Mouse (Mus musculus) heart, embryonic 16.5 days (tissue): ENCODE measurements around the gene Spef1. TPM values are rescaled to one million over a fixed set of nuclear protein-coding genes. Genes with fewer than 3 reads are reported as not detected.
A peak's percentile ranks its signal among the peaks of the same experiment; 100 is the strongest.

Experiments
- ATAC-seq: fragments of 200-750 bp; cut with Nextera tagmentation; replicated peaks from 2 replicates; pipeline ENCODE4 v1.8.0; 2017; ENCODE audit warnings: moderate number of reproducible peaks; ENCODE audit not compliant: insufficient read depth, low FRiP score; ENCODE audit errors: extremely low read depth
- H3K27ac ChIP-seq: fragments of 300-500 bp; sonication (generic); 2 replicates; pipeline ENCODE4 v1.5.1; 2014; ENCODE audit warnings: mild to moderate bottlenecking, low read length, control low read depth, moderate library complexity
- H3K27me3 ChIP-seq: fragments of 300-500 bp; sonication (generic); 2 replicates; pipeline ENCODE4 v1.6.1; 2014; ENCODE audit warnings: low read length, mixed read lengths; ENCODE audit not compliant: control insufficient read depth, insufficient read depth
- H3K36me3 ChIP-seq: fragments of 300-500 bp; sonication (generic); 2 replicates; pipeline ENCODE4 v1.6.1; 2014; ENCODE audit not compliant: control insufficient read depth, insufficient read depth
- H3K4me1 ChIP-seq: fragments of 300-500 bp; sonication (generic); 2 replicates; pipeline ENCODE4 v1.6.1; 2014; ENCODE audit warnings: low read length, mixed read lengths; ENCODE audit not compliant: control insufficient read depth, insufficient read depth
- H3K4me2 ChIP-seq: fragments of 300-500 bp; sonication (generic); 2 replicates; pipeline ENCODE4 v1.6.1; 2014; ENCODE audit warnings: low read depth, mild to moderate bottlenecking, control low read depth, low read length
- H3K4me3 ChIP-seq: fragments of 300-500 bp; sonication (generic); 2 replicates; pipeline ENCODE4 v1.5.1; 2014; ENCODE audit warnings: mild to moderate bottlenecking, control low read depth, low read length
- H3K9ac ChIP-seq: fragments of 300-500 bp; sonication (generic); 2 replicates; pipeline ENCODE4 v1.6.1; 2014; ENCODE audit warnings: low read length, control low read depth
- H3K9me3 ChIP-seq: fragments of 300-500 bp; sonication (generic); replicated peaks from 2 replicates; pipeline ENCODE4 v1.6.1; 2016; ENCODE audit warnings: low read length; ENCODE audit not compliant: control insufficient read depth
- WGBS: fragments of 180-500 bp; shearing (Covaris S2); extraction: QIAGEN DNeasy Blood & Tissue Kit; methylation state at CpG from one replicate; pipeline ENCODE4 v1.1.7; 2014; 5-methylcytosine and 5-hydroxymethylcytosine counted together
- polyA plus RNA-seq: library from polyadenylated mRNA; unstranded; fragments of >200 nt; fragmentation: Nextera tagmentation; extraction: Ambion mirVana; gene quantifications from 2 replicates; pipeline ENCODE4 v1.2.1, GENCODE M21; 2015

The Spef1 gene
- polyA plus RNA-seq, 1 experiment from 2014 or later: 2.0 TPM

DNA sequence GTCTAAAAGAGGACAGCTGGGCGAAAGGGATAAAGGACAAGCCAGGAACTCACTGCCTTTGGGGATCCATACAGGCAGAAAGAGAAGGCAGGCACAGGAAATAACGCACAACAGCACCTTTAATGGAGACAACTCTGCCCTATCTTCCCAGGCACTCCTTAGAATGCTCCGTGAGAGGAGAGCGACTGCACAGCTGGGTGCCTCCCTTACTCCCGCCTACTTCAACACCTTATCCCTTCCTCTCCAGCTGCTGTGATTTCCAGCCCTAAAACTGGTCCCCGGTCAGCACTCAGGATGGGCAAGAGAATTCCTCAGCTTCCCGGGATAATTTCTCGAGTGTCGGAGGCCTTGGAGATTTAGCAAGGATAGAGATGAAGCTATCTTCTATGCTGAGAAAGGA is 16.1 kb downstream of the Spef1 start:
- H3K4me2 ChIP-seq: peak overlapping the region; percentile 58
- H3K9ac ChIP-seq: no peak overlapping the region
- WGBS: 24% methylated on average over 9 of the region's 9 CpGs
- ATAC-seq: no peak
- H3K36me3 ChIP-seq: no peaks in the 10 kb centered on the region
- peaks cover 7% of the 10 kb centered on the region for H3K4me1 ChIP-seq
- H3K9me3 ChIP-seq: 0 out of 2 replicates have a peak, but pooled peaks cover 3% of the 10 kb centered on the region
- peaks cover 32% of the 10 kb centered on the region for H3K27me3 ChIP-seq
- no peak overlapping the region for H3K27ac ChIP-seq
- peak overlapping the region; percentile 33 for H3K4me3 ChIP-seq

GRCm38 (mm10) chr2:131168914-131169313 is 18.2 kb downstream of the Spef1 start:
- Histone ChIP-seq H3K9ac (no peak overlapping the region), H3K4me2 (no peak overlapping the region), H3K4me1 (peaks cover 1% of the 10 kb centered on the region), H3K9me3 (peaks cover 5% of the 10 kb centered on the region; the same call in 1 of the 2 replicates), H3K27ac (no peak overlapping the region), H3K36me3 (no peaks in the 10 kb centered on the region), H3K4me3 (no peak overlapping the region), H3K27me3 (peaks cover 32% of the 10 kb centered on the region)
- 56% methylated on average over 1 of the region's 1 CpGs for WGBS
- ATAC-seq: no peak

- ATAC-seq: no peak
- WGBS: 69% methylated on average over 6 of the region's 6 CpGs
- H3K9me3 ChIP-seq: peaks cover 5% of the 10 kb centered on the region; the same call in 1 of the 2 replicates
- H3K4me2 ChIP-seq: no peak overlapping the region
- no peaks in the 10 kb centered on the region for H3K4me1 ChIP-seq
- H3K9ac ChIP-seq: no peak overlapping the region
- H3K27me3 ChIP-seq: peaks cover 24% of the 10 kb centered on the region
- no peak overlapping the region for H3K4me3 ChIP-seq
- H3K36me3 ChIP-seq: no peaks in the 10 kb centered on the region
- H3K27ac ChIP-seq: no peak overlapping the region
These were observed 19.1 kb downstream of the Spef1 start for GRCm38 (mm10) chr2:131167984-131168383.

DNA sequence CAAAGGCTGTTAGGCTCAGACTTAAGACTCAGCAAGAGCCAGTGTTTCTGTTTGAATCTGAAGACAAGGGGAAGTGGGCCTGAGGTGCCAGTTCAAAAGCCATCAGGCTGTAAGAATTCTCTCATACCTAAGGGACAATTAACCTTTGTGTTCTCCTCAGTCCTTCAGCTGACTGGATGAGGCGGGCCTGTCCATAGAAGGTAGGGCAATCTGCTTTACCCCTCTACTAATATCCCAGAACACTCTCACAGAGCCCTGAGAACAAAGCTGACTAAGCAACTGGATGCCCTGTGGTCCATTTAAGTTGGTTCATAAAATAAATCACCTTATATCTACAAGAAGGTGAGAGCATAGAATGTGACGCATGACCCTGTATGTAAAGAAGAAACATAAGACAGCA is 20.9 kb downstream of the Spef1 start:
- Histone ChIP-seq H3K27me3 (peaks cover 8% of the 10 kb centered on the region), H3K27ac (no peak overlapping the region), H3K4me2 (no peak overlapping the region), H3K9ac (no peak overlapping the region), H3K4me3 (no peak overlapping the region), H3K9me3 (peaks cover 5% of the 10 kb centered on the region; the same call in 1 of the 2 replicates), H3K4me1 (no peaks in the 10 kb centered on the region), H3K36me3 (no peaks in the 10 kb centered on the region)
- no peak for ATAC-seq
- 81% methylated on average over 2 of the region's 2 CpGs for WGBS

DNA sequence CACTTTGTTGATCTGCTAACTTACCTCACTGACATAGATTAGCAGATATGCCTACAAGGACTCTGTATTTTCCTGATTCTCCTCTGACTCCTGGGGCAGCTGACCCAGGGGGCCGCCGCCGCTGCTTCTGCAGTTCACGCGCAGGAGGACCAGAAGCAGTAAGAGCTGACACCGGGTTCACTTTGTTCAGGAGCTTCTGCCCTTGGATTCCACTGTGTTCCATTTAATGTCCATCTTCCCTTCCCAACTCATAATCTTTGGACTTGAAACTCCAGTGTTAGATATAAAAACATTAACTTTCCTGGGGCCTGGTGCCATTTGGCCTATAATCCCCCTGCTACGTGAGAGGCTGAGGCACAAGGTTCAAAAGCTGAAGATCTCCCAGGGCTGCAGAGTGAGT is 23.2 kb downstream of the Spef1 start:
- Histone ChIP-seq H3K36me3 (no peaks in the 10 kb centered on the region), H3K4me2 (no peak overlapping the region), H3K4me3 (no peak overlapping the region), H3K4me1 (peaks cover 3% of the 10 kb centered on the region), H3K27me3 (no peaks in the 10 kb centered on the region; the same call in 1 of the 2 replicates), H3K9me3 (peaks cover 5% of the 10 kb centered on the region; the same call in 1 of the 2 replicates), H3K9ac (no peak overlapping the region), H3K27ac (no peak overlapping the region)
- no peak for ATAC-seq
- 66% methylated on average over 7 of the region's 7 CpGs for WGBS

DNA sequence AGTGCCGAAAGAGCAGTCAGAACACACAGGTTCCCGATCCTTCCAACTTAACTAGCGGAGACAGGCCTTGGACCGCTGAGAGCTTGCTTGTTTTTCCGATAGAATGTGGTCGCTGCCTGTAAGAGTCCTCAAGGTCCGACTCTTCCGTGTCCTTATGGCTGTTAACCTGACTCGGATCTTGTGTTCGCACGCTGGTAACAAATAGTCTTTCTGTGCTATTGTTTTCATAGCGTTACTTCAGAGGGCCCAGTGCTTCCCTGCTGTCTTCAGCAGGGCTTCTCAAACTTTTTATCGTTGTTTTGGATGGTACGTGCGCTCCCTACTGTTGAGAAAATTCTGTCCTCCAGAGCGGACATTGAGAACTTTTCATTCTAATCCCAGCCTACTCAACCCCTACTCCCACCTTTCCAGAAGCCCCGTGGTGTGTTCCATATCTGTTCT is 26.4 kb downstream of the Spef1 start:
- Histone ChIP-seq H3K27ac (peak overlapping the region; percentile 95), H3K27me3 (no peaks in the 10 kb centered on the region; the same call in 1 of the 2 replicates), H3K36me3 (no peaks in the 10 kb centered on the region), H3K4me2 (peak overlapping the region; percentile 97), H3K9me3 (peaks cover 2% of the 10 kb centered on the region; the same call in 1 of the 2 replicates), H3K4me1 (peaks cover 10% of the 10 kb centered on the region), H3K4me3 (peak overlapping the region; percentile 94), H3K9ac (peak overlapping the region; percentile 84)
- 1% methylated on average over 17 of the region's 17 CpGs for WGBS
- peak; percentile 8; the same call in 1 of the 2 replicates for ATAC-seq

- peak within 1 kb of the TSS; percentile 94 for H3K4me3 ChIP-seq
- under 1% methylated on average over 54 of the region's 54 CpGs for WGBS
These were observed 27.0 kb downstream of the Spef1 start, which contains the start of gene 1700037H04Rik for GRCm38 (mm10) chr2:131159938-131160581. Gene 1700037H04Rik, minus strand, starts transcription at chr2:131160081.

DNA sequence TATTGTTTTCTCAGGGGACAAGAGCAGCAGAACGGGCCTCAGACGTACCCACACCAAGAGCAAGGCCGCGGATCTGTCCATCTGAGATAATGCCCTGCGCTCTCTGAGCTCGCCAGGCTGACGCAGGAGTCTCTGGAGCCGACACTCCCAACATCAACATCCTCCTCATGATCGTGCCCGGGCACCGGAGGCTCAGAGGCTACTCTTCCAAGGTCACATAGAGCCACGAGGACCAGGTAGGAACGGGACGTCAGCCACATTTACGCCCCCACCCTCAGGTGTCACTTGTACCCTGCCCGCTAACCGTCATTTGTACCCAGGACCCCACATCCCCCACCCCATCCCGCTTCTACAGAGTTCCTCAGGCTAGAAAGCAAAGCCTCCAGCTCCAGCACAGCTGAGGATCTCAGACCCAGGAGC is 27.6 kb downstream of the Spef1 start:
- peak overlapping the region; percentile 79 for H3K27ac ChIP-seq
- ATAC-seq: peak; percentile 26
- peak overlapping the region; percentile 94 for H3K4me3 ChIP-seq
- peak overlapping the region; percentile 97 for H3K4me2 ChIP-seq
- H3K9me3 ChIP-seq: no peaks in the 10 kb centered on the region; the same call in 1 of the 2 replicates
- peaks cover 10% of the 10 kb centered on the region for H3K4me1 ChIP-seq
- no peaks in the 10 kb centered on the region for H3K27me3 ChIP-seq
- H3K36me3 ChIP-seq: no peaks in the 10 kb centered on the region
- WGBS: under 1% methylated on average over 18 of the region's 18 CpGs
- peak overlapping the region; percentile 86 for H3K9ac ChIP-seq

More at GRCm38 (mm10) chr2:131159938-131160581, 27.0 kb downstream of the Spef1 start, which contains the start of gene 1700037H04Rik:
- Histone ChIP-seq H3K27me3 (no peaks in the 10 kb centered on the region), H3K9ac (peak within 1 kb of the TSS; percentile 86), H3K4me2 (peak within 1 kb of the TSS; percentile 97), H3K9me3 (peaks cover 2% of the 10 kb centered on the region; the same call in 1 of the 2 replicates), H3K4me1 (peaks cover 10% of the 10 kb centered on the region), H3K27ac (peak within 1 kb of the TSS; percentile 95), H3K36me3 (no peaks in the 10 kb centered on the region)
- ATAC-seq: peak; percentile 98

DNA sequence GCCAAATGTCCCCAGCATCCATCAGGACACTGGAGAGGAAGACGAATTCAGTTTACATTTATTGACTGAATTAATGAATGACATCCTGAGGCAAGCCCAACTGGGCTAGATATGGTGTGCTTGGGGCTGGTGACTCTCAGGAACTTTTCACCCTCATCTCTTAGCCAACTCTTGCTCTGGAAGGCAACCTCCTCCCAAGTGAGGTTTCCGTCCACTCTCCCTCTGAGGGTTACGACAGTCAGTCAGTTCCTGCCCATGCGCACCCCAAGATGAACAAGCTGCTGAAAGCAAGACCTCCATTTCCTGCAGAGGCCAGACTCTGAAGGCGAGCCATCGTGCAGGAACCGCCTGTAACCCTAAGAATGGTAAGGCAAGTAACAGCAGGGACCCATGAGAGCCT is 30.1 kb downstream of the Spef1 start:
- 91% methylated on average over 7 of the region's 7 CpGs for WGBS
- ATAC-seq: no peak
- Histone ChIP-seq H3K4me1 (peaks cover 10% of the 10 kb centered on the region), H3K4me2 (no peak overlapping the region), H3K27me3 (no peaks in the 10 kb centered on the region), H3K4me3 (no peak overlapping the region), H3K9me3 (no peaks in the 10 kb centered on the region), H3K9ac (no peak overlapping the region), H3K27ac (no peak overlapping the region), H3K36me3 (peaks cover 9% of the 10 kb centered on the region; the same call in 1 of the 2 replicates)
